Mouse (Mus musculus) heart, embryonic 16.5 days (tissue): ENCODE data around the gene Rad51b. TPM values are rescaled to one million over a fixed set of nuclear protein-coding genes. Genes with fewer than 3 reads are reported as not detected.

ENCODE experiments used
- ATAC-seq: fragments of 200-750 bp; cut with Nextera tagmentation; replicated peaks from 2 replicates; pipeline ENCODE4 v1.8.0; 2017; ENCODE audit warnings: moderate number of reproducible peaks; ENCODE audit not compliant: insufficient read depth, low FRiP score; ENCODE audit errors: extremely low read depth
- H3K27ac ChIP-seq: fragments of 300-500 bp; sonication (generic); 2 replicates; pipeline ENCODE4 v1.5.1; 2014; ENCODE audit warnings: mild to moderate bottlenecking, low read length, control low read depth, moderate library complexity
- H3K27me3 ChIP-seq: fragments of 300-500 bp; sonication (generic); 2 replicates; pipeline ENCODE4 v1.6.1; 2014; ENCODE audit warnings: low read length, mixed read lengths; ENCODE audit not compliant: control insufficient read depth, insufficient read depth
- H3K36me3 ChIP-seq: fragments of 300-500 bp; sonication (generic); 2 replicates; pipeline ENCODE4 v1.6.1; 2014; ENCODE audit not compliant: control insufficient read depth, insufficient read depth
- H3K4me1 ChIP-seq: fragments of 300-500 bp; sonication (generic); 2 replicates; pipeline ENCODE4 v1.6.1; 2014; ENCODE audit warnings: low read length, mixed read lengths; ENCODE audit not compliant: control insufficient read depth, insufficient read depth
- H3K4me2 ChIP-seq: fragments of 300-500 bp; sonication (generic); 2 replicates; pipeline ENCODE4 v1.6.1; 2014; ENCODE audit warnings: low read depth, mild to moderate bottlenecking, control low read depth, low read length
- H3K4me3 ChIP-seq: fragments of 300-500 bp; sonication (generic); 2 replicates; pipeline ENCODE4 v1.5.1; 2014; ENCODE audit warnings: mild to moderate bottlenecking, control low read depth, low read length
- H3K9ac ChIP-seq: fragments of 300-500 bp; sonication (generic); 2 replicates; pipeline ENCODE4 v1.6.1; 2014; ENCODE audit warnings: low read length, control low read depth
- H3K9me3 ChIP-seq: fragments of 300-500 bp; sonication (generic); replicated peaks from 2 replicates; pipeline ENCODE4 v1.6.1; 2016; ENCODE audit warnings: low read length; ENCODE audit not compliant: control insufficient read depth
- WGBS: fragments of 180-500 bp; shearing (Covaris S2); extraction: QIAGEN DNeasy Blood & Tissue Kit; methylation state at CpG from one replicate; pipeline ENCODE4 v1.1.7; 2014; 5-methylcytosine and 5-hydroxymethylcytosine counted together
- polyA plus RNA-seq: library from polyadenylated mRNA; unstranded; fragments of >200 nt; fragmentation: Nextera tagmentation; extraction: Ambion mirVana; gene quantifications from 2 replicates; pipeline ENCODE4 v1.2.1, GENCODE M21; 2015

Gene Rad51b
- polyA plus RNA-seq, 1 experiment from 2014 or later: 5.0 TPM

- no peak overlapping the region for H3K27ac ChIP-seq
- no peak overlapping the region for H3K4me3 ChIP-seq
- H3K9me3 ChIP-seq: no peaks in the 10 kb centered on the region
- H3K27me3 ChIP-seq: no peaks in the 10 kb centered on the region
- 80% methylated on average over 4 of the region's 4 CpGs for WGBS
- H3K9ac ChIP-seq: no peak overlapping the region
- H3K36me3 ChIP-seq: no peaks in the 10 kb centered on the region
- ATAC-seq: no peak
- no peak overlapping the region for H3K4me2 ChIP-seq
- no peaks in the 10 kb centered on the region for H3K4me1 ChIP-seq
Observed at GRCm38 (mm10) chr12:79560893-79561292, 263.8 kb downstream of the Rad51b start.

- H3K36me3 ChIP-seq: 0 out of 2 replicates have a peak, but pooled peaks cover 2% of the 10 kb centered on the region
- H3K27ac ChIP-seq: no peak overlapping the region
- H3K9ac ChIP-seq: no peak overlapping the region
- H3K4me1 ChIP-seq: no peaks in the 10 kb centered on the region
- H3K9me3 ChIP-seq: peaks cover 2% of the 10 kb centered on the region
- no peak for ATAC-seq
- no peak overlapping the region for H3K4me2 ChIP-seq
- WGBS: 79% methylated on average over 6 of the region's 6 CpGs
- H3K27me3 ChIP-seq: no peaks in the 10 kb centered on the region
- no peak overlapping the region for H3K4me3 ChIP-seq
Observed at GRCm38 (mm10) chr12:79574159-79575040, 277.3 kb downstream of the Rad51b start.

- WGBS: 84% methylated on average over 7 of the region's 7 CpGs
- no peak overlapping the region for H3K4me3 ChIP-seq
- H3K27ac ChIP-seq: no peak overlapping the region
- ATAC-seq: no peak
- H3K9ac ChIP-seq: no peak overlapping the region
- H3K4me1 ChIP-seq: no peaks in the 10 kb centered on the region
- peaks cover 2% of the 10 kb centered on the region for H3K9me3 ChIP-seq
- H3K36me3 ChIP-seq: 0 out of 2 replicates have a peak, but pooled peaks cover 2% of the 10 kb centered on the region
- H3K27me3 ChIP-seq: no peaks in the 10 kb centered on the region
- H3K4me2 ChIP-seq: no peak overlapping the region
Observed at GRCm38 (mm10) chr12:79575041-79575541, 278.0 kb downstream of the Rad51b start.

- Histone ChIP-seq H3K36me3 (no peaks in the 10 kb centered on the region), H3K9me3 (no peaks in the 10 kb centered on the region), H3K4me3 (no peak overlapping the region), H3K4me1 (no peaks in the 10 kb centered on the region), H3K9ac (no peak overlapping the region), H3K27me3 (no peaks in the 10 kb centered on the region), H3K4me2 (no peak overlapping the region), H3K27ac (no peak overlapping the region)
- no peak for ATAC-seq
- WGBS: 77% methylated on average over 2 of the region's 2 CpGs
Observed at GRCm38 (mm10) chr12:79577525-79577924, 280.4 kb downstream of the Rad51b start.

- no peaks in the 10 kb centered on the region for H3K4me1 ChIP-seq
- no peak overlapping the region for H3K27ac ChIP-seq
- no peak for ATAC-seq
- no peak overlapping the region for H3K9ac ChIP-seq
- no peak overlapping the region for H3K4me2 ChIP-seq
- H3K36me3 ChIP-seq: no peaks in the 10 kb centered on the region
- H3K9me3 ChIP-seq: no peaks in the 10 kb centered on the region
- H3K27me3 ChIP-seq: no peaks in the 10 kb centered on the region
- no peak overlapping the region for H3K4me3 ChIP-seq
- 66% methylated on average over 6 of the region's 6 CpGs for WGBS
Observed at GRCm38 (mm10) chr12:79579018-79579585, 282.0 kb downstream of the Rad51b start.

- Histone ChIP-seq H3K4me3 (no peak overlapping the region), H3K4me2 (no peak overlapping the region), H3K9me3 (no peaks in the 10 kb centered on the region), H3K27ac (no peak overlapping the region; the same call in 1 of the 2 replicates), H3K9ac (no peak overlapping the region), H3K36me3 (no peaks in the 10 kb centered on the region), H3K4me1 (no peaks in the 10 kb centered on the region), H3K27me3 (no peaks in the 10 kb centered on the region)
- ATAC-seq: no peak
- 72% methylated on average over 6 of the region's 6 CpGs for WGBS
Observed at GRCm38 (mm10) chr12:79579837-79580236, 282.8 kb downstream of the Rad51b start.

GRCm38 (mm10) chr12:79584556-79585307, 287.6 kb downstream of the Rad51b start:
- no peak overlapping the region for H3K9ac ChIP-seq
- H3K27ac ChIP-seq: no peak overlapping the region
- WGBS: 82% methylated on average over 6 of the region's 6 CpGs
- H3K4me2 ChIP-seq: no peak overlapping the region
- no peak overlapping the region for H3K4me3 ChIP-seq
- ATAC-seq: no peak
- no peaks in the 10 kb centered on the region for H3K9me3 ChIP-seq
- H3K36me3 ChIP-seq: no peaks in the 10 kb centered on the region
- no peaks in the 10 kb centered on the region for H3K27me3 ChIP-seq
- H3K4me1 ChIP-seq: no peaks in the 10 kb centered on the region

GRCm38 (mm10) chr12:79585336-79585735, 288.3 kb downstream of the Rad51b start:
- 83% methylated on average over 2 of the region's 2 CpGs for WGBS
- Histone ChIP-seq H3K27me3 (no peaks in the 10 kb centered on the region), H3K36me3 (no peaks in the 10 kb centered on the region), H3K27ac (no peak overlapping the region), H3K9me3 (no peaks in the 10 kb centered on the region), H3K4me1 (no peaks in the 10 kb centered on the region), H3K9ac (no peak overlapping the region), H3K4me2 (no peak overlapping the region), H3K4me3 (no peak overlapping the region)
- no peak for ATAC-seq
